Comparison of ENCODE assay signal across 9 mouse cellular contexts in the genomic region with DNA sequence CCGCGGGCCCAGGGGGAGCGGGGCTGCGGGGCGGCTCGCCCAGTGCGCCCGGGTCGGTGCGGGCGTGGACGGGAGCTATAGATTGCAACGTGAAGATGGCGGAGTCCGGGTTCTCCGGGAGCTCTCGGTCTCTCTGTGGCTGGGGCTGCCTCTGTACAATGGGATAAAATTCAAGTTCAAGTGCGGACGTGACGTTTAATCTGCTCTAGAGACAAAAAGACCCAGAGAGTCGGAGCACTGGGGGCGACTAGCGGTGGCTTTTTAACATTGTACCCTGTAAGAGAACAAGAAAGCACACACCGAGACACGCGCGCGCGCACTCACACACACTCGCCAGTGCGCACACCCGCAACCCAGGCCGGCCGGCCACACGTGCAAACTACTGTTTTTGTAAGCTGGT. TPM values are rescaled to one million over a fixed set of nuclear protein-coding genes. Genes with fewer than 3 reads are reported as not detected.
A peak's percentile ranks its signal among the peaks of the same experiment; 100 is the strongest.
DNase-seq lines count a peak whose midpoint lies in the region; ATAC-seq and TF ChIP-seq lines count a peak whose summit lies in the region.
"Had no signal": no experiment of that assay in that cellular context is flagged by ENCODE, and none has a peak within 500 bp of the region (broad histone marks: within the 10 kb centered on the region; RNA-seq: fewer than 3 reads in every experiment).

No protein-coding gene starts in this region.

- WGBS in heart, embryonic 12.5 days: under 1% methylated on average over 35 of the region's 35 CpGs
- WGBS in kidney, postnatal 0 days: under 1% methylated on average over 35 of the region's 35 CpGs

- peak; percentile 74 for TF ChIP-seq CTCF in kidney, postnatal 0 days (IDR thresholded peaks at IDR 0.05; ENCODE audit: low read depth)

- peak; percentile 69 for ATAC-seq in heart, embryonic 12.5 days (ENCODE audit: insufficient number of reproducible peaks, low FRiP score)
- peak; percentile 46 for ATAC-seq in kidney, postnatal 0 days (replicated peaks; ENCODE audit: low FRiP score, low read depth)

- H3K4me1 ChIP-seq in heart, embryonic 12.5 days (replicated peaks): peaks cover 19% of the 10 kb centered on the region
- peaks cover 9% of the 10 kb centered on the region; the same call in 1 of the 2 replicates for H3K4me1 ChIP-seq in kidney, postnatal 0 days (replicated peaks; ENCODE audit: insufficient read depth, low read length)

- peak overlapping the region; percentile 98 for H3K4me2 ChIP-seq in heart, embryonic 12.5 days
- H3K4me2 ChIP-seq in kidney, postnatal 0 days (ENCODE audit: low read length): peak overlapping the region; percentile 96

- peak overlapping the region; percentile 81 for H3K9ac ChIP-seq in heart, embryonic 12.5 days
- H3K9ac ChIP-seq in kidney, postnatal 0 days (ENCODE audit: low read depth, low read length): peak overlapping the region; percentile 60

- no peak overlapping the region; the same call in 1 of the 2 replicates for H3K27ac ChIP-seq in heart, embryonic 12.5 days (ENCODE audit: poor library complexity, severe bottlenecking)
- H3K27ac ChIP-seq in kidney, postnatal 0 days: no peak overlapping the region

- no peaks in the 10 kb centered on the region for H3K36me3 ChIP-seq in heart, embryonic 12.5 days
- H3K36me3 ChIP-seq in kidney, postnatal 0 days (ENCODE audit: insufficient read depth, low read length): no peaks in the 10 kb centered on the region

- peak overlapping the region; percentile 86 for H3K4me3 ChIP-seq in heart, embryonic 12.5 days
- peak overlapping the region; percentile 66 for H3K4me3 ChIP-seq in kidney, postnatal 0 days (replicated peaks; ENCODE audit: low read depth, low read length)

- no peaks in the 10 kb centered on the region for H3K9me3 ChIP-seq in heart, embryonic 12.5 days (replicated peaks)
- no peaks in the 10 kb centered on the region for H3K9me3 ChIP-seq in kidney, postnatal 0 days (replicated peaks; ENCODE audit: low read length)

- H3K27me3 ChIP-seq in heart, embryonic 12.5 days (replicated peaks): peaks cover 61% of the 10 kb centered on the region
- peaks cover 29% of the 10 kb centered on the region for H3K27me3 ChIP-seq in kidney, postnatal 0 days (ENCODE audit: insufficient read depth, low read length)
- H3K27me3 ChIP-seq: CH12.LX had no signal

- peak; percentile 72 to 76 for DNase-seq in cerebellum, postnatal 14 days
- no peak for DNase-seq in cerebellum, adult 9-10 months
- peak; percentile 99 for DNase-seq in embryo, embryonic 10.5 days (ENCODE audit: low spot score)
- peak; percentile 96 for DNase-seq in kidney, postnatal 0 days (ENCODE audit: low spot score)
- DNase-seq in liver: peak; percentile 54
- peak; percentile 95 for DNase-seq in naive thymus-derived CD4-positive, alpha-beta T cell, adult 2 months (ENCODE audit: low read depth)
- DNase-seq in testis, postnatal 14 days (ENCODE audit: low spot score): peak; percentile 64

RNA-seq across cellular contexts. Expression of gene Bcl11b, which starts 0.5 kb away (rescaled TPM):
- polyA plus RNA-seq in heart, embryonic 12.5 days (2016; fragmentation: Nextera tagmentation; extraction: Ambion mirVana): 4.9 and 5.0 TPM in 2 replicates
- polyA plus RNA-seq in kidney, postnatal 0 days (2015; fragmentation: Nextera tagmentation; extraction: Ambion mirVana): 2.2 and 2.4 TPM in 2 replicates
